Mouse (Mus musculus) left cerebral cortex, postnatal 4 days (tissue): ENCODE measurements around the gene Prss2. TPM values are rescaled to one million over a fixed set of nuclear protein-coding genes. Genes with fewer than 3 reads are reported as not detected.
"Not testable (repeated sequence)": the region's sequence is repeated elsewhere in the genome, so short reads cannot be mapped to it uniquely, and the experiment has no call there.

ENCODE experiments used
- DNase-seq: peaks from one replicate; pipeline ENCODE4 v3.0.0-alpha.2; 2022
- intact Hi-C: fragments of 180-260 bp; cut with DNase I; formaldehyde crosslinking; loops from one replicate; pipeline ENCODE4 v1.15.1; 2025
- total RNA-seq, 2 experiments: library from RNA; stranded (reverse); gene quantifications; 2 replicates each; pipeline ENCODE4 v1.2.3; 2021

The Prss2 gene
- not detected for total RNA-seq

DNA sequence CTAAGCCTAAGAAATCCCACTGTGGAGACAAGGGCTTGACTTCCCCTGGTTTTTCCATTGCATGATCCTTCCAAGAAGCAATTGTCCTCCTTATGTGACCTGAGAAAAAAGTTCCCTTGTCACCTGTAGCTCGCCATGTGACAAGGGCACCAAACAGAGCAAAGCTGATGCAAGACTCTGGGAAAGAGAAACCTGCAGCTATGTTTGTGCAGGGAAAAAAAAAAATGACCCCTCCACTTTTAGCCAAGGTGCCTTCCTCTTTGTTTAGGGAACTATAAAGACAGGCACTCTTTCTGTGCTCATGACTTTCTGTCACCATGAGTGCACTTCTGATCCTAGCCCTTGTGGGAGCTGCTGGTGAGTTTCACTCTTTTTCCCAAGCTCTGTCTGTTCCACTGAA is at the start of gene Prss2:
Gene Prss2, plus strand, starts transcription at position 301 of the 400 bp plus-strand sequence.
- intact Hi-C loops: no loop called here
- no peak for DNase-seq

DNA sequence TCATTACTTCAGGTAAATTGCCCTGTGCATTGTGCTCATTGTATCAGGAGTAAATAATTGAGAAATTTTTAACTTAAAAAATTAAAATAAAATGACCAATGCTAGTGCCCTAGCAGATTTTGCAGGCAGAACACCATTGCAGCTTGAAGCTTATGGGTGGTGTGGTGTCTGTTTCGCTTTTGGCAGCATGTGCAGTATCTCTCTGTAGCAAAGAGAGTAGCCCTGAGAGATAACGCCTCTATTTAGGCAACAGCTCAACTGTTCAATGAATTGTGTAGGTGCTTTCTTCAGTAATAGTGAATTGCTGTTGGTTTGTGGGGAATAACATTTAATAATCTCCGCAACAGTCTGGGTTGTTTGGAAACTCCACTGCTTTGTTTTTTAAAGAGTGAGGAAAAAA is 22.2 kb upstream of the Prss2 start:
- intact Hi-C loops: no loop called here
- DNase-seq: no peak

DNA sequence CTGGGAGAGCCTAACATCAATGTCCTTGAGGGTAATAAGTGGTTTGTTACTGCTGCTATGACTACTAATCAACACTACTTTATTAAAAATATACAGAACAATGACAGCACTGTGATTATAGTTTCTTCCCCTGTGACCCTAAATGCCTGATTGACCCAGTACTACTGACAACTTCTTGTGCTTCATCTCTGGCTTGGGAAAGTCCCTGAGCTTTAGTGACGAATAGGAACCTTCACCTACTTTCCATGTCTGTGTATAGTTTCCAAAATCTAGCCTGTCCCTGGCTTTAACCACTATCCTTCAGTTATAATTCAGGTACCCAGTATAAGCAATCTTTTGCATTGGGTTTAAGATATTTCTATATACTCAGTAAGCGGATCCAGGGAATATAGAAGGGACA is 16.7 kb upstream of the Prss2 start:
- intact Hi-C loops: no loop called here
- DNase-seq: no peak

DNA sequence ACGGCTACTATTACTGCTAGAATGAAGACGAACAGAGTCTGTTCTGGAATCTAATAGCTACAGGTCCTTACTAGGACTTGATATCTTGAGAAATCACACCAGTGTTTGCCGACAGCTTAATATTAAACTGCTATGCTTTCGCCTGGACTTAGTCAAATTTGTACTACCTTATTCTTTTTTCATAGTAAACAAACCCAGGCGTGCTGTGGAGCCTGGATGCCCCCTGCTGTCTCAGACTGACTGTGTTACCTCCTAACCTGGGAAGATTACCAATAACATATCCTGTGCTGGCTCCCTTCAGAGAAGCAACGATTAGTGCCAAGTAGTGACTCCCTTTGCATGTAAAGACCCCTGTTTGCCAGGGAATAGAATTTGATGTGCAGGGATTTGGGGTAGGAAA is 16.3 kb upstream of the Prss2 start:
- DNase-seq: no peak
- intact Hi-C loops: no loop called here

DNA sequence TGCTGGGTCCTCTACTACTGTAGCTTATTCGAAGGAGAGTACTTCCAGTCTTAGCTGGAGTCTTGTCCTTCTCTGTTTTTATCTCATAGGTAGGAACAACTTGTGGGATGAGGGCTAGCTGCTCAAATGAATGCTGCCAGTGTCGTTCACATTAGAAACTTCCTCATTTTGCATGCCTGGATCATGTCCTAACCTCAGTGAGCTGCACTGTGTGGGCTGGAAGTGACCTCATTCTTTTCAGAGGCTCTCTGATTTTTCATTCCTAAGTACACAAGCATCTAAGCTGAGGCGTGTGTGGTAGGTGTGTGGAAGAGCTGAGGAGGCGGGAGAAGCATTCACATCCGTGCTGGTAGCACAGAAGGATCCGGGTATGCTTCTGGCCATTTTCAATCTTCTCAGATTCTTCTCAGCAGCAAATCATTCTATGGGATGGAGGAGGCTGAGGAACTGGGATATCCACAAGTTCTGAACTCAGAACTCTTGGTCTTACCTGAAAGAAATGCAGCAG is 3.5 kb upstream of the Prss2 start:
- DNase-seq: no peak
- intact Hi-C loops: no loop called here

DNA sequence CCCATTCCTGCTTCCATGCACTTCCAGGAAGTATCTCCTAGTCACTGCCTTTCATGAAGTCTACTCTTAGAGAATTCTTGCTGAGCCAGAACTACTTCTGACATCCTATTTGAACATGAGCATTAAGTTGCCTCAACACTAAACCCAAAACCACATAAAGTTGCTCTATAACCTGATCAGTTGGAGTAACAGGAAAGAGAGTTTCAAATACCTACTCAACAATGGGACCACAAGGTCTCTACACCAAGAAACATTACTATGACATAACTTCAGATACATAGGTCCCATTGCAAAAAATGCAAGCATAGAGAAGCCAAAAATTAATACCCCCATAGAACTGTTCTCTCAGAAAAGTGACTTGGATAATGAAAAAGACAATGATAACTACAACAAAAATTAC is 4.9 kb downstream of the Prss2 start:
- DNase-seq: no peak
- intact Hi-C loops: no loop called here

DNA sequence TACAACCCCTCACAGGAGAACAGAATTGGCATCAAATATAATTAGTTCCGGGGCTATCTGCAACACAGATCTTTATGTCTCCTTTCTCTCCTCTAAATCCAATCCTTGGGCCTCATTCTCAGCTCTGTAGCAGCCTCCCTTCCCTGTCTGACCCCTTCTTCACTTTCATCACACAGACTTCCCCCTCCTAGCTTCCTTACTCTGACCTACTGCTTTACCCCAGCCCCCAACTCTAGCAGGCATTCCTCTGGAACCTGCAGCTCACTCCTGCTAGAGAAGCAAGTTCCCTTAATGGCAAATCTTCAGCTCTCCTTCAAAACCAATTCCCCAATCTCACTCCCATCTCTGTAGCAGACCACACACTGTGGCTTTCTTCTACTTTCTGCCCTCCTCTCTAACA is 5.8 kb downstream of the Prss2 start:
- DNase-seq: no peak
- intact Hi-C loops: no loop called here

DNA sequence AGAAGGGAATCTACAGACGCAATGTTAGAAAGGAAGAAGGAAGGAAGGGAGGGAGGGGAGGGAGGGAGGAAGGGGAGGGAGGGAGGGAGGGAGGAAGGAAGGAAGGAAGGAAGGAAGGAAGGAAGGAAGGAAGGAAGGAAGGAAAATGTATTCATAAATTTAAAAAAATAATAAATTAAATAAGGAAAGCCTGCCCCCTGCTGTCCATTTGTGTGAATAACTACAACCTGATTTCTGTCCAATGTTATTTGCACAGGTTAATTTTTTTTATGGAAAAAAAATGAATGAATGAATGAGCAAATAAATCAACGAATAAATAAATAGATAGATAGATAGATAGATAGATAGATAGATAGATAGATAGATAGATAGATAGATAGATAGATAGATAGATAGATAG is 8.4 kb downstream of the Prss2 start:
- DNase-seq, intact Hi-C loops: not testable (repeated sequence)

DNA sequence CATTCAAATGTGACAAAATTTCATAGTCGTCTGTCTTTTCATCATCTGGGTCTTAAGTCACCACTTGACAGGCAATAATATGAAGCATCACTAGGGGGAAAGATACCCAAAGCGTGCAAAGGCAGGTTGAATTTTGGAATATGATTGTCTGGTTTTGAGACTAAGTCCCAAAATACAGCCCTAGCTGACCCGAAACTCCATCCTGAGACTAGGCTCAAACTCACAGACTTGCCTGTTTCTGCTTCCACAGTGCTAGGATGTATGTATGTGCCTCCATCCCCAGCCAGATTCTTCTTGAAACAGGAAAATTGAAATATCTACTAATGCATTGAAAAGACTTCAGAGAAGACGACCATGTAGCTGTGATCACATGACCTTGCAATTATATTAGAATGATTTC is 10.6 kb downstream of the Prss2 start:
- intact Hi-C loops: no loop called here
- DNase-seq: no peak

DNA sequence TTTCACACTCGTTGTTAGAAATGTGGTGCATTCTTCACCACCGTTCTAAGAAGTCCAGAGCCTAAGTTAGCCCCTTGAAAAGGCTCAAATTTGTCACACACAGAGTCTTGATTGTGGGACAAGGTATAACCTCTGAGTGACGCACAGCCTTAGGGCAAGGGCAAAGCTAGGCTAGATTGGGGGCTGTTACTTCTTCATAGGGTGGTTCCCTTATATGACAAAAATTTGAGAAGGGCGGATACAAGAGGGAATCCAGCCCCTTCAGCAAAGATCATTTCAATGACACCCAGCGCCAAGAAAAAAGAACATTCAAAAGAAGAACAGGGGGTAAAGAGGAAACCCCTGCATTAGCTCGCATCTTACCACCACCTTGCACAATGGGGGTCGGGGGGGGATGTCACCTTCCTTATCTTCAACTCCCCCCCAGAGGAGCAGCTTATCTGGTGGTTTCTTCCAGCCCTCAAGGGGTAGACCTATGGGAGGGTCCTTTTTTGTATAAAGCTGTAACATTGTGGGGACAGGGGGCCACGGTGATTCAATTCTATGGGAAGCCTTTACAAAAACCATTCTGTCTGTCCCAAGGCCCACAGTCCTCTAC is 11.2 kb downstream of the Prss2 start:
- intact Hi-C loops: no loop called here

DNA sequence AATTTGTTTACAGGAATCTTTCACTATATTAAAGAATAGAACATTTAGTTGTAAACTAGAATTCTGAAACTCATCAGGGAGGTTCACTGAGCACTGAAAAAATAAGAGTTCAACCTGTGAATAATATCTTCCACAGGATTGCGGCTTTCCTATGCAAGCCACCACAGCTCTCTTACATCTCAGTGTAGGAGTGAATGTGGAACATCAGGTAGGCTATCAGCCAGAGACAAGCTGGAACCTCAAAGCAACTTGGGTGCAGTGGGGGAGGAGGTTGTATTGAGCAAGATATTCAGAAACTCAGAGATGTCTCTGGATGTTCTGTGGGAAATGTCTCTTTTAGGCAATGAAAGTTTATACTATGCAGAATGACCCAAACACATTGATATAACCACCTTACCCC is 15.8 kb downstream of the Prss2 start:
- intact Hi-C loops: no loop called here
- DNase-seq: no peak

More for the DNA sequence above, 11.2 kb downstream of the Prss2 start:
- no peak for DNase-seq

DNA sequence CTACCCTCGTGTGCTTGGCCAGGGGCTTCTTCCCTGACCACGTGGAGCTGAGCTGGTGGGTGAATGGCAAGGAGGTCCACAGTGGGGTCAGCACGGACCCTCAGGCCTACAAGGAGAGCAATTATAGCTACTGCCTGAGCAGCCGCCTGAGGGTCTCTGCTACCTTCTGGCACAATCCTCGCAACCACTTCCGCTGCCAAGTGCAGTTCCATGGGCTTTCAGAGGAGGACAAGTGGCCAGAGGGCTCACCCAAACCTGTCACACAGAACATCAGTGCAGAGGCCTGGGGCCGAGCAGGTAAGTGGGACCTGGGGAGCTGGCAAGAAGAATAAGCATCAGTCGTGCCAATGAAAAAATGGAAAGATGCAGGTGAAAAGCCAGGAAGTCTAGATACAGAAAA is 16.7 kb downstream of the Prss2 start:
- DNase-seq, intact Hi-C loops: not testable (repeated sequence)

DNA sequence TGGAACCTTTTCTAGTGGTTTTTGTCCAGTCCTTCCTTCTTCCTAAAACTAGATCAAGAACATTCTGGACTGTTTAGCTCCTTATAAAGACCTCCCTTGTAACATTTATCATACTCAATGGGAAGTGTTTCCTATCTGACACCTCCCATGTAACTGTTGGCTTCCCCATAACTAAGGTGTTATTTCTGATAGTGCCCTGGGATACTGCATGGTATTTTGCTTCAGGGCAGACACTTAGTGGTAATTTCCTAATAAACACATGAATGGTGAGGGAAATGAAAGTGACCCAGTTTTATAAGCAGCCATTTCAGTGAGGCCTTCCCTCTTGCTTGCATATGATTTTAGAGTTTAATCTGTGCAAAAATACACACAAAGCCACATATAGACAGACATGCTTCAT is 19.2 kb downstream of the Prss2 start:
- DNase-seq: no peak
- intact Hi-C loops: no loop called here

DNA sequence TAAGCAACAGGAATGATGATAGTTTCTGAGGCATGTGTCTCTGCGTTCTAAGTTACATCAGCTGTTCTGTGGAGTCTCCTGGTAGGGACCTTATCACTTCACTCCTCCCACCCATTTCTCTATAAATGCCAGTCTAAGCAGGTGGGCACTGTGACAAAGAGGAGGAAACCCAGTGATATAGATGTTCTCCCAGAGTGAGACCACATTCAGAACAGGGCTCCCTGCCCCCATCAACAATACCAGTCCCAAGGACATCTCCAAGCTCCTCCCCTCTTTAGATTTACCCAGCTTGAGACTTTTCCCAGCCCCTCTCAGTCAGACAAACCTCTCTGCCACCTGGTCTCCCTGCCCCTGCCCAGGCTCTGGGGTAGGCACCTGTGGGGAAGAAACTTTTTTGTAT is 20.2 kb downstream of the Prss2 start:
- intact Hi-C loops: no loop called here
- DNase-seq: no peak

DNA sequence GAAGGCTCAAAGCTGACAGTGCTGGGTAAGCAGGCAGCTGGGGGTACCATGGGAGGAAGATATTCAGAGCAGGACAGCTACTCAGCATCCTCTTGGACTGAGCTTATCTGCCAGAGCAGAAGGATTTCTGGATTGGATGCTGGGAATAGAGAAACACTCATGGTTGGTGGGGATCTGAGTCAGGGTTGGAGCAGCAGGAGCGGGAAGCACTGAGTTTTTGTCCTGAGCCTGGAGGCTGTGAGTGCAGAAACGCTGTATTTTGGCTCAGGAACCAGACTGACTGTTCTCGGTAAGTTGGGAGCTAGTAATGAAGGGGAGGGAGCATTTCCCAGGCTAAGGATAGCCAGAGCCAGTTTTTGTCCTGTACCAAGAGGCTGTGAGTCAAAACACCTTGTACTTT is 21.4 kb downstream of the Prss2 start:
- intact Hi-C loops: no loop called here
- DNase-seq: no peak

DNA sequence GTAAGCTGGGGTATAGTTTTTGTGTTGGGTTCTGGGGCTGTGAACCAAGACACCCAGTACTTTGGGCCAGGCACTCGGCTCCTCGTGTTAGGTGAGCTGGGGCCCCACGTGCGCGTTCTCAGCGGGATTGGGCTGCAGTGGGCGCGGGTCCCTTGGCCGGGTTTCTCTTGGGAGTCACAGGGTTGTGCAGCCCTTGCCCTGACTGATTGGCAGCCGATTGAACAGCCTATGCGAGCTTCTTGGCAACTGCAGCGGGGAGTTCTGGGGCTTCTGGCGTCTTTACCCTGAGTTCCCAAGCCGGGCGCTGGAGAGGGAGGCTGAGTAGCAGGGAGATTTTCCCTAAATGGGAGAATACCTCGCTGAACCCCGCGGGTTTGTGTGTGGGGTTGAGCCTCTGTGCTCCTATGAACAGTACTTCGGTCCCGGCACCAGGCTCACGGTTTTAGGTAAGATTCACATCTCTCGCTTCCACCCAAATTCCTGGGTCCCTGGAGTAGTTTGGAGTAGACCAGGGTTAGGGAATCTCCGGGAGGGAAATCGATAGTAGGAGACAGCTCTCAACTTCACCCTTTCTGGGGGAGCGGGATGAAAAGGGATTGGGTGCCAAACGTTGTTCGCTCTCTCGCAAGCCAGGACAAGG is 21.9 kb downstream of the Prss2 start:
- intact Hi-C loops: no loop called here
- peak; percentile 19 for DNase-seq

DNA sequence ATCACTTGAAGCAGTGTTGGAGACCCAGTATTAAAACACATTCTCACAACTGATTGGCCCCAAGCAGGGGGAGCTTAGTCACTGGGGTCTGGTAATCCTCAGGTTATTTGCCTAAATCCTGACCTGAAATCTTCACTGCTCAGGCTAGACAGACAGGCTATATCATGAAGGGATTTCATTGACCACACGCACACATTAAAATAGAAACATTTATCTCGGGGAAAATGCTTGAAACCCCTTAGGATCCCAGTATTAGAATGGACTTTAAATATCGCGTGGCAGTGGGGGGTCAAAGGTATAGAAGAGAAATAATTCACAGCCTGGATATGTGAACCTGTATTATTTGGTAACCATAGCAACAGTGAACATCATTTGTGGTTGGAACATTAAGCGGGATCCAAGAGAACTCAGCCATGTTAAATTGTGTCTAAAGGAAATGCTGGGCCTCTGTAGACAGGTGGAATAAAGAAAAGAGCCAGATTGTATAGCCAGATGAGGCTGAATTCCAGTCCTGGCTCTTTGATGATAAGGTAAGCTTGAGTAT is 22.9 kb downstream of the Prss2 start:
- DNase-seq: no peak
- intact Hi-C loops: no loop called here

DNA sequence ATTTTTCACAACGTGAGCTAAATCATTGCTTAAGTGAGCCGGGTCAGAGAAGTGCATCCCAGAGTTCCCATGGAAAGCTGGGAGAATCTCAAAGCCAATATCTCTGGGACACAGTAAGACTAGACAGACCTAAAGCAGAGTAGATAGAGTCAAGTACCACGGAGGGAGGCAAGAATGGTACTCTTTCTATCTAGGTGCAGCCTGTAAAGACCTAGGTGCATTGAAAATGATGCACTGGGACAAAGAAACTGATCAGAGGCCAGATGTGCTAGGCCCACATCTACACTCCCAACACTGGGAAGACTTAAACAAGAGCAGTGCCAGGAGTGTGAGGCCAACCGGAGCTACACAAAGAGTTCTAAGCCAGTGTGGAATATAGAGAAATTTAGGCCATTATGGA is 23.7 kb downstream of the Prss2 start:
- intact Hi-C loops: no loop called here
- no peak for DNase-seq

DNA sequence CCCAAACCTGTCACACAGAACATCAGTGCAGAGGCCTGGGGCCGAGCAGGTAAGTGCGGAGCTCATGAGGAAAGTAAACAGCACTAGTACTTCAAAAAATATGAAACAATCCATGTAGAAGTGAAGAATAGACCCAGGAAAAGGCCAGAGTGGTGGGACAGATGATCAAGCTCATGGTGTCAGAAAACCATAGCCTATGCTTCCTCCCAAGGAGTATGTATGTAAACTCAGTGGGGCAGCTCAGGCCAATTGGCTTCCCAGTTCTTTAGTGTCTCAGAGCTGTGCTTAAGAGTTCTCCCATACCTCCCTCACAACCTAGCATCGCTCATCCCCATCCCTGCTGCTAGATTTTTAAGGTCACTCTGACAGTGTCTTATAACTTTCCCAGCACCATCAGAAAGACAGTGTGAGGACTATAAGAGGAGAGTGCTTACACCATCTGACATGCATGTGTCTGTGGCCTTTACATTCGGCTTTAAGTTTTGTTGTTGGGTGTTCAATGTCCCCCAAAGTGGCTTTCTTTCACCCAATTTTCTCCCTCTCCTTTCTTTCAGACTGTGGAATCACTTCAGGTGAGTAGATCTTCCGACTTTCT is 25.6 kb downstream of the Prss2 start:
- no peak for DNase-seq
- intact Hi-C loops: no loop called here

DNA sequence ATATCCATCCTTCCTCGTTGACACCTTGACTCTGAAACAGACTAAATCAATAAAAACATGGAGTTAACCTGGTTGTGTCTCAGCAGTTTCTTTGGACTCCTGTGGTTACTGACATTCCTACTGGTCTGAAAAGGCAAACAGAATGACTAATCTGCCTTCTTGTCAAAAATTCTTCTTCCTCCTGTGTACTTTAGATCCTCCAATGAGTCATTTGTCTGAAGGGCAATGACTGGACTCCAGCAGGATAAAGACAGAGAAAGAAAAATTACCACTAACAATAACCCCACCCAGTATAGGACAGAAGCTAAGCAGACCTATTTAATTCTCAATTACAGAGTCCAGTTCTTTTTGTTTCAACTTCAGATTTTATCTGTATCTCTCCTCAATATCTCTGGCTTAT is 26.7 kb downstream of the Prss2 start:
- no peak for DNase-seq
- intact Hi-C loops: no loop called here

DNA sequence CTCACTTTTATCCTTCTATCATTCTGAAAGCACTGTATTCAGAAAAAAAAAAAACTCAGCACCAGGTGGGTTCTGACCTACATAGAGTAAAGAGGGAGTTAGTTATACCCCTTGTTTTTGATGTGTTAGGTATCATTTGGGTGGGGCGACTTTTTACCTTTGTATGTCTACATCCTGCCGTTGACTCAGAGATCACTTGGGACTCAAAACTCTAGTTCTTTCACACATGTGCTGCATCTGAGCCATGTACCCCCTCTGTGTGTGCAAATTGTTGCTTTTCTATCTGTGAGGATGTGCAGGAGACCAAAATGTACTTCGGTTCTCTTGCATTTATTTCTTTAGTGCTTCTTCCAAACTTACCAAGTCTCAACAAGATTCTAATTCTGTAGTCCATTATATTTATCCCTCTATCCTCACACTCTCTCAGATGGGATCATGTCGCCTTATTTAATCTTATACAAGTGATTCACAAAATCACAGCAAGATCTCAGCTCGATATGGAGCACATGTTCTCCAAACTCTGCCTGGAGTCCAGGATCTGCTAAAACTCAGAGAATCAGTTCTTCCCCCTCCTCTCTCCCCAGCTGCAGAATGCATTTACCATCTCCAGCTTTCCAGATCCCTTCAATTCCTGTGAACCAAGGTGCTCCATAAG is 31.9 kb downstream of the Prss2 start:
- DNase-seq: no peak
- intact Hi-C loops: loop anchor here (5.0 kb wide), 1 partner anchor 291 kb away; no protein-coding TSS in a partner anchor
